Mouse (Mus musculus) kidney, adult 2 months (tissue): ENCODE measurements at regions not wholly inside any gene's neighbourhood (a gene's known extent, or its start where the extent isn't known, plus 50 kb on each side); places are given as distances from the start of the nearest gene placed in this dataset.

Experiments used
- CTCF ChIP-seq: fragments of 200-500 bp; conservative IDR thresholded peaks from 2 replicates; pipeline ENCODE4 v1.5.1; 2011; ENCODE audit warnings: low read depth, mild to moderate bottlenecking, control low read depth, low read length, moderate library complexity, mixed read lengths; ENCODE audit not compliant: insufficient read depth, insufficient read length
- POLR2A ChIP-seq: fragments of 200-500 bp; IDR thresholded peaks from one replicate; pipeline ENCODE4 v1.6.1; 2011; ENCODE audit warnings: low read depth, low read length, control low read depth

- no peak for TF ChIP-seq POLR2A
- TF ChIP-seq CTCF: no peak
Measured at GRCm38 (mm10) chr6:140816831-140817230, 87.7 kb downstream of the Gm11077 start.
